Mouse (Mus musculus) lung, embryonic 16.5 days (tissue): ENCODE measurements at regions not wholly inside any gene's neighbourhood (a gene's known extent, or its start where the extent isn't known, plus 50 kb on each side); places are given as distances from the start of the nearest gene placed in this dataset.

Experiments
- ATAC-seq: fragments of 200-750 bp; cut with Nextera tagmentation; 2 replicates; pipeline ENCODE4 v1.8.0; 2017; ENCODE audit warnings: low read depth, mild to moderate bottlenecking, moderate library complexity
- H3K27ac ChIP-seq: fragments of 300-500 bp; sonication (generic); 2 replicates; pipeline ENCODE4 v1.5.1; 2014; ENCODE audit warnings: mild to moderate bottlenecking, control low read depth, low read length
- H3K27me3 ChIP-seq: fragments of 300-500 bp; sonication (generic); 2 replicates; pipeline ENCODE4 v1.6.1; 2014; ENCODE audit warnings: low read depth, low read length, mixed read lengths; ENCODE audit not compliant: control insufficient read depth, insufficient read depth
- H3K36me3 ChIP-seq: fragments of 300-500 bp; sonication (generic); 2 replicates; pipeline ENCODE4 v1.6.1; 2014; ENCODE audit warnings: low read length; ENCODE audit not compliant: control insufficient read depth, insufficient read depth
- H3K4me1 ChIP-seq: fragments of 300-500 bp; sonication (generic); replicated peaks from 2 replicates; pipeline ENCODE4 v1.6.1; 2014; ENCODE audit warnings: low read length, mixed read lengths; ENCODE audit not compliant: control insufficient read depth, insufficient read depth
- H3K4me2 ChIP-seq: fragments of 300-500 bp; sonication (generic); 2 replicates; pipeline ENCODE4 v1.6.1; 2014; ENCODE audit warnings: low read depth, low read length, control low read depth
- H3K4me3 ChIP-seq: fragments of 300-500 bp; sonication (generic); 2 replicates; pipeline ENCODE4 v1.5.1; 2014; ENCODE audit warnings: mild to moderate bottlenecking, low read length, control low read depth
- H3K9ac ChIP-seq: fragments of 300-500 bp; sonication (generic); 2 replicates; pipeline ENCODE4 v1.6.1; 2014; ENCODE audit warnings: low read length, control low read depth
- H3K9me3 ChIP-seq: fragments of 300-500 bp; sonication (generic); 2 replicates; pipeline ENCODE4 v1.6.1; 2016; ENCODE audit warnings: low read length; ENCODE audit not compliant: control insufficient read depth
- WGBS: fragments of 180-500 bp; shearing (Covaris S2); extraction: QIAGEN DNeasy Blood & Tissue Kit; methylation state at CpG from one replicate; pipeline ENCODE4 v1.1.7; 2014; 5-methylcytosine and 5-hydroxymethylcytosine counted together

GRCm38 (mm10) chr10:97064546-97064945 is 414.9 kb upstream of the Dcn start:
- Histone ChIP-seq H3K27ac (no peak overlapping the region), H3K36me3 (no peaks in the 10 kb centered on the region)
- ATAC-seq: no peak

GRCm38 (mm10) chr10:97078022-97078473 is 401.4 kb upstream of the Dcn start:
- Histone ChIP-seq H3K4me2 (no peak overlapping the region), H3K36me3 (no peaks in the 10 kb centered on the region), H3K4me3 (no peak overlapping the region), H3K4me1 (no peaks in the 10 kb centered on the region), H3K9me3 (no peaks in the 10 kb centered on the region), H3K9ac (no peak overlapping the region), H3K27me3 (no peaks in the 10 kb centered on the region), H3K27ac (no peak overlapping the region)
- WGBS: 70% methylated on average over 5 of the region's 5 CpGs
- ATAC-seq: no peak

More at GRCm38 (mm10) chr10:97064546-97064945, 414.9 kb upstream of the Dcn start:
- Histone ChIP-seq H3K4me1 (no peaks in the 10 kb centered on the region; the same call in 1 of the 2 replicates), H3K27me3 (no peaks in the 10 kb centered on the region), H3K4me2 (no peak overlapping the region), H3K9ac (no peak overlapping the region), H3K9me3 (no peaks in the 10 kb centered on the region), H3K4me3 (no peak overlapping the region)

GRCm38 (mm10) chr10:97079575-97079974 is 399.8 kb upstream of the Dcn start:
- Histone ChIP-seq H3K4me2 (no peak overlapping the region), H3K4me3 (no peak overlapping the region), H3K9ac (no peak overlapping the region), H3K9me3 (no peaks in the 10 kb centered on the region), H3K27ac (no peak overlapping the region), H3K36me3 (no peaks in the 10 kb centered on the region), H3K4me1 (no peaks in the 10 kb centered on the region), H3K27me3 (no peaks in the 10 kb centered on the region)
- WGBS: 86% methylated on average over 6 of the region's 6 CpGs
- no peak for ATAC-seq

GRCm38 (mm10) chr10:97087286-97087685 is 392.1 kb upstream of the Dcn start:
- Histone ChIP-seq H3K27me3 (no peaks in the 10 kb centered on the region), H3K4me1 (no peaks in the 10 kb centered on the region), H3K36me3 (no peaks in the 10 kb centered on the region), H3K9ac (no peak overlapping the region), H3K9me3 (no peaks in the 10 kb centered on the region), H3K4me3 (no peak overlapping the region), H3K27ac (no peak overlapping the region), H3K4me2 (no peak overlapping the region)
- no peak for ATAC-seq
- WGBS: 64% methylated on average over 5 of the region's 5 CpGs

GRCm38 (mm10) chr10:97090254-97090653 is 389.2 kb upstream of the Dcn start:
- Histone ChIP-seq H3K4me2 (no peak overlapping the region), H3K9ac (no peak overlapping the region), H3K36me3 (no peaks in the 10 kb centered on the region), H3K27ac (no peak overlapping the region), H3K4me1 (no peaks in the 10 kb centered on the region), H3K27me3 (no peaks in the 10 kb centered on the region), H3K4me3 (no peak overlapping the region), H3K9me3 (no peaks in the 10 kb centered on the region)
- WGBS: 84% methylated on average over 7 of the region's 7 CpGs
- ATAC-seq: no peak

GRCm38 (mm10) chr10:97093886-97094285 is 385.5 kb upstream of the Dcn start:
- ATAC-seq: no peak
- H3K4me2 ChIP-seq: no peak overlapping the region
- no peak overlapping the region for H3K4me3 ChIP-seq
- H3K4me1 ChIP-seq: no peaks in the 10 kb centered on the region
- no peaks in the 10 kb centered on the region for H3K36me3 ChIP-seq
- H3K9ac ChIP-seq: no peak overlapping the region
- H3K9me3 ChIP-seq: no peaks in the 10 kb centered on the region
- 45% methylated on average over 3 of the region's 3 CpGs for WGBS
- H3K27ac ChIP-seq: no peak overlapping the region
- H3K27me3 ChIP-seq: no peaks in the 10 kb centered on the region

- Histone ChIP-seq H3K27ac (no peak overlapping the region), H3K4me1 (no peaks in the 10 kb centered on the region), H3K9ac (no peak overlapping the region), H3K9me3 (no peaks in the 10 kb centered on the region), H3K36me3 (no peaks in the 10 kb centered on the region), H3K4me3 (no peak overlapping the region), H3K4me2 (no peak overlapping the region), H3K27me3 (no peaks in the 10 kb centered on the region)
- WGBS: 90% methylated on average over 3 of the region's 3 CpGs
- ATAC-seq: no peak
Measured at GRCm38 (mm10) chr10:97114501-97114900, 364.9 kb upstream of the Dcn start.

GRCm38 (mm10) chr10:97122693-97123092 is 356.7 kb upstream of the Dcn start:
- no peak overlapping the region for H3K27ac ChIP-seq
- no peak overlapping the region for H3K4me3 ChIP-seq
- no peak overlapping the region for H3K4me2 ChIP-seq
- no peak for ATAC-seq
- H3K4me1 ChIP-seq: no peaks in the 10 kb centered on the region
- no peak overlapping the region for H3K9ac ChIP-seq
- WGBS: 49% methylated on average over 1 of the region's 1 CpGs
- H3K9me3 ChIP-seq: no peaks in the 10 kb centered on the region
- no peaks in the 10 kb centered on the region for H3K36me3 ChIP-seq
- no peaks in the 10 kb centered on the region for H3K27me3 ChIP-seq

- H3K4me3 ChIP-seq: no peak overlapping the region
- no peaks in the 10 kb centered on the region for H3K36me3 ChIP-seq
- H3K9ac ChIP-seq: no peak overlapping the region
- no peak overlapping the region for H3K4me2 ChIP-seq
- H3K27me3 ChIP-seq: no peaks in the 10 kb centered on the region
- no peak for ATAC-seq
- H3K27ac ChIP-seq: no peak overlapping the region
- H3K4me1 ChIP-seq: no peaks in the 10 kb centered on the region
- no peaks in the 10 kb centered on the region for H3K9me3 ChIP-seq
- 36% methylated on average over 2 of the region's 2 CpGs for WGBS
Measured at GRCm38 (mm10) chr10:97141561-97141960, 337.8 kb upstream of the Dcn start.
